Mouse (Mus musculus) layer of hippocampus, postnatal 10 days (tissue): ENCODE results near the gene Tbcc. TPM values are rescaled to one million over a fixed set of nuclear protein-coding genes. Genes with fewer than 3 reads are reported as not detected.

Experiments used
- DNase-seq, 2 experiments: peaks; one replicate each; pipeline ENCODE4 v3.0.0; 2021; ENCODE audit warnings: low spot score in 2 of 2
- total RNA-seq, 2 experiments: library from RNA; stranded (reverse); gene quantifications; 2 replicates each; pipeline ENCODE4 v1.2.3; 2021

Gene Tbcc
- total RNA-seq, 2 experiments from 2014 or later: 39.0 to 47.5 TPM

- DNase-seq: no peak
Observed at GRCm38 (mm10) chr17:46866836-46867235, 23.6 kb upstream of the Tbcc start.

GRCm38 (mm10) chr17:46870204-46870798 lies 20.2 kb upstream of the Tbcc start:
- no peak for DNase-seq

DNA sequence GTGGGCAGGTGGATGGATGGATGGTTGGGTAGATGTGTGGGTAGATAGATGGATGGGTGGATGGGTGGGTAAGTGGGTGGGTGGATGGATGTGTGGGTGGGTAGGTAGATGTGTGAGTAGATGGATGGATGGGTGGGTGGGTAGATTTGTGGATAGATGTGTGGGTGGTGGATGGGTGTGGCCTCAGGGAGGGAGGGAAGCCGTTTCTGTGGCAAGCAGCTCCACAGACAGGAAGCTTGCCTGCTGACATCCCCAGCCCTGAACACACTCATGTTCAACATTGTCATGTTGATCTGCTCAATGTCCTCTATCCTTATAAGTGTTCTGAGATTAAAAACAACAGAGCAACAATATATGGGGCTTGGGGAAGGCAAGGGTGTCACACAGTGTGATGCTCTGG lies 19.6 kb upstream of the Tbcc start:
- DNase-seq: no peak

DNA sequence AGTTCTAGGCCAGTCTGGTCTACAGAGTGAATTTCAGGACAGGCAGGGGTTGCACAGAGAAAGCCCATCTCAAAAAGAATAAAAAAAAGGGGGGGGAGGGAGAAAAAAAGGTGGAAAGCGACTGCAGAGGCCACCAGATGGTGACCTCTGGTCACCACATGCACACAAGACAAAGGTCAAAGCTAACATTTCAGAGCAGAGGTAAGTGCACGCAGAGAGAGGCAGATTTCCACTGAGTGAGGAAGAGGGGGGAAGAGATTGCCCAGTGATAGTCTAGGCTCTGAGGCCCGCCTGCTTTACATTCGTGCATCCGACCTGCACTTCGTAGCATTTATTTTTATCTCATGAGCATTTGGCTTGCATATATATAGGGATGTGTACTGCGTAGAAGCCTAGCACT lies 17.7 kb upstream of the Tbcc start:
- no peak for DNase-seq

DNA sequence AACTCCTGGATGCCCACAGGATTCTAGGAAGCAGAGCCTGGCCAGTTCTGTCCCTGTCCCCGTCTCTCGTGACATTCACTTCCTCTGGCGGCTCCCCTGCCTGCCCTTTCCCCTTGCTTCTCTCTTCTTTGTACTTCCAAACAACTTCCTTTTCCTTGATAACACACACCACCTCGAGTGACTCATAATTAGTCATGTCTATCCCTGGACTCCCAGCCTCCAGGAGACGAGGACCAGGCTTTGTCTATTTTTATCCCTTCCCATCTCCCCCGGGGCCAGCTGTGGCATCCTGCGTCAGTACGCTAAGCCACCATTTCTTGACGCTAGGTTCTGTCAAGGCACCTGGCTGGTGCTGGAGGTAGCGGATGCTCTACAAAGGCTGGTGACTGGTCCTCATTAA lies 16.4 kb upstream of the Tbcc start:
- DNase-seq: no peak

- DNase-seq: no peak
Observed at GRCm38 (mm10) chr17:46875626-46876025, 14.9 kb upstream of the Tbcc start.

DNA sequence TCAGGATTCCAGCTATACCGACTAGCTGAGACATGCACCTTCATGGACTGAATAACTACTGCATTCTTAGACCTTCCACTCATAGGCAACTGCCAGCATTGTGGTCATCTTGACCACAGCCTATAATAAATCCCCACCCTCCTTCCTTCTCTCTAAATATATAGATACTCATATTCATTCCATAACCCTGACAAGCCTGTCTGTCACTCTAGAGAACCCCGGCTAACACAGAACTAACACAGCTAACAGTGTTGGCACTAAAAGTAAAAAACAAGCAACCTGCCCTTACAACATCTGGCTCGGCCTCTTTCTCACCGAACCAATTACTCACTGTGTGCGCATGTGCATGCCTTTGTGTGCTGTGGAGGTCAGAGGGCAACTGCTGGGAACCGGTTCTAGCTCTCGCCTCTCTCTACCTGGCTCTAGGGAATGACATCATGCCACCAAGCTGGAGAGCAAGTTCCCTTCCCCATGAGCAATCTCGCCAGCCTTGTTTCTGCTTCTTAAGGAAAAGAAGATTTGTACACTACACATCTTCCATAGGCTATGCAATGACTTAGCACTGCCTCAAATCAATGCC lies 14.0 kb upstream of the Tbcc start:
- no peak for DNase-seq

DNA sequence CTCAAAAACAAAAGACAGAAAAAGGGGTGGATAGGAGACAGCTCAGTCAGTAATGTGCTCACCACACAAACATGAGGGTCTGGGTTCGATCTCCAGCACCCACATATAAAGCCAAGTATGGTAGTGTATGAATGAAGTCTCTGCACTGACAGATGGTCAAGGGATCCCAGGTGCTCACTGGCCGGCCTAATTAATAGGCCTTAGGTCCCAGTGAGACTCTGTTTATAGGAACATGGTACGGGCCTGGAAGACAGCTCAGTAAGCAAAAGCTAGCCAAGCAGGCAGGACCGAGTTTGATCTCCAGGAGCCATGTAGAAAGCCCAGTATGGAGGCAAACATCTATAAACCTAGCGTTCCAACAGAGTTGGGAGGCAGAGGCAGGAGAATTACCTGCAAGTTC lies 13.4 kb upstream of the Tbcc start:
- DNase-seq: no peak

DNA sequence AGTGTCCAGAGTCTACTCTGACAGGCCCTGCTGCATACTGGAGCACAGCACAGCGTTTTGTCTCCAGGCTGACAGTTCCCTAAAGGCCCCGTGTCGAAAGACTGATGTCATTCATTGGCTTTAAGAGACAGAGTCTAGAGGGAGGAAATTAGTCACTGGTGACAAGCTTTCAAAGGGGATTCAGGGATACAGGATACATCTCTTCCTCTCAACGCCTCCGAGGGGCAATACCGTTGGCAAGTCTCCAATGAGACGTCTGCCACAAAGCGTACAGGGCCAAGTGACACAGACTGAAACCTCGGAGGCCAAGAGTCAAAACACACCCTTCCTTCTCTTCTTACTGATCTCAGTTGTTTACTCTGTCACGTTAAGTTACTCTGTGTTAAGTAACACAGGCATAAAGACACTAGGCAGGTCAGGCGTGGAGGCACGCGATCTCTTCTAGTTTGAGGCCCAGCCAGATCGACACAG lies 10.6 kb upstream of the Tbcc start:
- DNase-seq: no peak

- DNase-seq: no peak
Observed at GRCm38 (mm10) chr17:46880322-46880721, 10.2 kb upstream of the Tbcc start.

DNA sequence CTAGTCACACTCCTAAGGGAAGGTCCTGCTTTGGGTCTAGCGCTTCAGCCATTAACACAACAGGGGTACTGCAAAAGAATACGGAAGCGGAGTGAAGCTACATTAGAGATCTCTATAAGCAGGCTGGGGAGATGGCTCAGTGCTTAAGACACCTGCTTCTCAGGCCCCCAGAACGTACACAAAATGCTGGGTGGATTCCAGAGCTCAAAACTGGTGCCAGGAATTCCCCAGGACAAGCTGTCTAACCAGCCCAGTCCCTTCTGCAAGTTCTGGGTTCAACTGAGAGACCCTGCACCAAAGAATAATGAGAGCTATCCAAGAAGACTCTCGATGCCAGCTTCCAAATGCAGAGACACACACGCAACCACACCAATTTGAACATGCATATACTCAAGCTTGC lies 8.8 kb upstream of the Tbcc start:
- no peak for DNase-seq

- DNase-seq: no peak
Observed at GRCm38 (mm10) chr17:46883107-46883506, 7.4 kb upstream of the Tbcc start.

DNA sequence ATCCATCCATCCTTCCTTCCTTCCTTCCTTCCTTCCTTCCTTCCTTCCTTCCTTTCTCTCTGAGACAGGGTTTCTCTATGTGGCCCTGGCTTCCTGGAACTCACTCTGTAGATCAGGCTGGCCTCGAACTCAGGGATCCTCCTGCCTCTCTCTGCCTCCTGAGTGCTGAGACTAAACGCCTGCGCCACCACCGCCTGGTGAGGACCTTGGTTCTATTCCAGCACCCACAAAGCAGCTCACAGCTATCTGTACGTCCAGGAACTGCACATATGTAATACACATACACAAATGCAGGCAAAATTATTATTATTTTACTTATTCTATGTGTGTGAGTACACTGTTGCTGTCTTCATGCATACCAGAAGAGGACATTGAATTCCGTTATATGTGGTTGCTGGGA lies 5.7 kb upstream of the Tbcc start:
- no peak for DNase-seq

DNA sequence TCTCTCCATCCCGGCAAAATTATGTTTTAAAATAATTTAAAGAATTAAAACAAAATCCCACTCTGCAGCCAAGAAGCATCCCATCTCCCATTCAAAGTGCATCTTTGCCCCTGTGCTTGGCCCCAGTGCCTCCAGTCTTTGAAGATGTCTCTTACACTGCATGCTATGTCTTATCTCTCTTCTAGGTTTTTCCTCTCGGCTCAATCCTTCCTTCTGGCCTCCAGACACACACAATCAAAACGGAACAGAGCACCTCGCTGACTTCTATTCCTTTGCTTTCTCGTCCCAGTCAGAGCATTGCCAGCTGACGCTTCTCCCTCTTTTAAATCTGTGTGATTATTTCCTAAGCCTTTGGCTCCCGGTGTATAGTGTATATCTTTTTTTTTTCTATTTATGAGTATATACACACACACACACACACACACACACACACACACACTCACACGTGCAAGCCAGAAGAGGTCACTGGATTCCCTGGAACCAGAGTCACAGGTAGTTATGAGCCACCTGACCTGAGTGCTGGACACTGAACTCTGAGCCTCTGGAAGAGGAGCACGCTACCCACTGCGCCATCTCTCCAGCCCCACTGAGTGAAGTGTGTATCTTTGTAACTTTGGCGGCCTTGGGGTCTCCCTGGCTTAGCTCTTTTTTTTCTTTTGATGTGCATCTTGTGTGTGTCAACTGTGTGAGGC lies 5.1 kb upstream of the Tbcc start:
- DNase-seq: no peak

- DNase-seq: no peak
Observed at GRCm38 (mm10) chr17:46885910-46886643, 4.4 kb upstream of the Tbcc start.

DNA sequence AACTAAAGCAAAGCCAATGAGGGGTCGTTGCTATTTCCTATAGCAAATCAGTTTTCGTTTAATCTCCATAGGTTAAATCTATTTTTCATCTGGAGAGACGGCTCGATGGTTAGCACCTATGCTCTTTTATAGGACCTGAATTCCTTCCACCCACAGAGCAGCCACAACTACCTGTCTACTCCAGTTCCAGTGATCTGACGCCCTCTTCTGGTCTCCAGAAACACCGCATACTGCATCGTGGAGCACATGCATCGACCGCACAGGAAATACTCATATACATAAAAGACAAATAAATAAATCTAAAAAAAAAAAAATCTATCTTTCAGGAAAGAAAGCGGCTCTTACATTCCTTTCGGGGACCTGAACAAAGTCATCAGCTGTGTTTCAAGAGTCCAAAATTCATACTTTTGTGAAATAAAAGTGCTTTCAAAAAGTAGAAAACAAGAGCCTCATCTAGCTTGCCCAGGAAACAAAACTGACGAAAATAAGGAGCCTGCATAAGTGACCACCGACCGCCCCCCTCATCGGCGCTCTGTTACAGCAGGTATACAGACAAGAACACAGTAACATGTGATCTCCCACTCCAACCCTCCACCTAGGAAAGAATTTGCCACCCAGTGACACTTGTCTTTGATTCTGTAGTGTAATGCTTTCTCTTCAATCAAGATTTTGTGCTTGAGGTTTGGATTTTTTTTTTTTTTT lies 1.8 kb upstream of the Tbcc start:
- peak; percentile 36 to 62 for DNase-seq

- peak; percentile 70 to 79 for DNase-seq
Observed at GRCm38 (mm10) chr17:46889450-46890084, 917 bp upstream of the Tbcc start.

GRCm38 (mm10) chr17:46890843-46891594 lies 535 bp downstream of the Tbcc start:
- peak; percentile 37 to 57 for DNase-seq

- DNase-seq: no peak
Observed at GRCm38 (mm10) chr17:46895426-46895825, 4.9 kb downstream of the Tbcc start.
